16 mouse cellular contexts compared by ENCODE assay signal in genomic region chr5:133970421-133970914, GRCm38 (mm10).
"Had no signal": no experiment of that assay in that cellular context is flagged by ENCODE, and none has a peak within 500 bp of the region (broad histone marks: within the 10 kb centered on the region; RNA-seq: fewer than 3 reads in every experiment).

No protein-coding gene starts in this region.

- H3K27ac ChIP-seq: liver, embryonic 12.5 days; liver, embryonic 14.5 days; lung, embryonic 15.5 days; macrophage; neural tube, embryonic 12.5 days; stomach, embryonic 15.5 days; stomach, postnatal 0 days had no signal

- H3K27me3 ChIP-seq: liver, embryonic 12.5 days; lung, embryonic 15.5 days; megakaryocyte, embryonic 14.5 days; neural tube, embryonic 12.5 days; stomach, embryonic 15.5 days had no signal

- H3K4me3 ChIP-seq: liver, embryonic 12.5 days; lung, embryonic 15.5 days; megakaryocyte, embryonic 14.5 days; neural tube, embryonic 12.5 days; stomach, embryonic 15.5 days had no signal

- H3K9me3 ChIP-seq: lung, embryonic 15.5 days; stomach, embryonic 15.5 days had no signal

- H3K9ac ChIP-seq: liver, embryonic 12.5 days; liver, embryonic 14.5 days; lung, embryonic 15.5 days; neural tube, embryonic 12.5 days; stomach, embryonic 15.5 days had no signal

- ATAC-seq: liver, embryonic 12.5 days; lung, postnatal 0 days had no signal

- DNase-seq: lung, adult 2 months; lung, postnatal 14 days; lung, postnatal 36 days; right cerebral cortex, postnatal 14 days; thymus, adult 2 months; thymus, postnatal 25 days; thymus, postnatal 4 days had no signal

- H3K36me3 ChIP-seq: liver, embryonic 12.5 days; lung, embryonic 15.5 days; neural tube, embryonic 12.5 days; stomach, embryonic 15.5 days had no signal

- H3K4me2 ChIP-seq: liver, embryonic 12.5 days; lung, embryonic 15.5 days; neural tube, embryonic 12.5 days; stomach, embryonic 15.5 days had no signal

- H3K4me1 ChIP-seq: liver, embryonic 12.5 days; lung, embryonic 15.5 days; megakaryocyte, embryonic 14.5 days; neural tube, embryonic 12.5 days; stomach, embryonic 15.5 days had no signal
